Mouse (Mus musculus) neural tube, embryonic 11.5 days (tissue): ENCODE measurements at regions not wholly inside any gene's neighbourhood (a gene's known extent, or its start where the extent isn't known, plus 50 kb on each side); places are given as distances from the start of the nearest gene placed in this dataset.

Source experiments
- ATAC-seq: fragments of 200-750 bp; cut with Nextera tagmentation; 2 replicates; pipeline ENCODE4 v1.8.0; 2017; ENCODE audit warnings: moderate number of reproducible peaks, mild to moderate bottlenecking, moderate TSS enrichment, moderate library complexity; ENCODE audit not compliant: insufficient read depth, low FRiP score, low TSS enrichment
- DNase-seq: peaks from one replicate; pipeline ENCODE4 v3.0.0-alpha.2; 2015; ENCODE audit warnings: low spot score
- H3K27ac ChIP-seq: fragments of 300-500 bp; sonication (generic); 2 replicates; pipeline ENCODE4 v1.5.1; 2014; ENCODE audit warnings: low read depth, mild to moderate bottlenecking, low read length
- H3K27me3 ChIP-seq: fragments of 300-500 bp; sonication (generic); 2 replicates; pipeline ENCODE4 v1.6.1; 2014; ENCODE audit warnings: mild to moderate bottlenecking, low read length, mixed read lengths; ENCODE audit not compliant: control insufficient read depth, insufficient read depth
- H3K36me3 ChIP-seq: fragments of 300-500 bp; sonication (generic); 2 replicates; pipeline ENCODE4 v1.6.1; 2014; ENCODE audit warnings: mild to moderate bottlenecking, low read length, moderate library complexity, mixed read lengths; ENCODE audit not compliant: control insufficient read depth, insufficient read depth
- H3K4me1 ChIP-seq: fragments of 300-500 bp; sonication (generic); 2 replicates; pipeline ENCODE4 v1.6.1; 2014; ENCODE audit warnings: low read length, mixed read lengths; ENCODE audit not compliant: control insufficient read depth, insufficient read depth
- H3K4me2 ChIP-seq: fragments of 300-500 bp; sonication (generic); 2 replicates; pipeline ENCODE4 v1.6.1; 2014; ENCODE audit warnings: low read depth, mild to moderate bottlenecking, moderate library complexity
- H3K4me3 ChIP-seq: fragments of 300-500 bp; sonication (generic); 2 replicates; pipeline ENCODE4 v1.5.1; 2014; ENCODE audit warnings: low read depth, low read length
- H3K9ac ChIP-seq: fragments of 300-500 bp; sonication (generic); 2 replicates; pipeline ENCODE4 v1.6.1; 2014; ENCODE audit warnings: mild to moderate bottlenecking, low read length
- H3K9me3 ChIP-seq: fragments of 300-500 bp; sonication (generic); 2 replicates; pipeline ENCODE4 v1.6.1; 2016; ENCODE audit warnings: low read length; ENCODE audit not compliant: control insufficient read depth
- WGBS: fragments of 180-500 bp; shearing (Covaris S2); extraction: QIAGEN DNeasy Blood & Tissue Kit; methylation state at CpG from one replicate; pipeline ENCODE4 v1.1.7; 2014; 5-methylcytosine and 5-hydroxymethylcytosine counted together

DNA sequence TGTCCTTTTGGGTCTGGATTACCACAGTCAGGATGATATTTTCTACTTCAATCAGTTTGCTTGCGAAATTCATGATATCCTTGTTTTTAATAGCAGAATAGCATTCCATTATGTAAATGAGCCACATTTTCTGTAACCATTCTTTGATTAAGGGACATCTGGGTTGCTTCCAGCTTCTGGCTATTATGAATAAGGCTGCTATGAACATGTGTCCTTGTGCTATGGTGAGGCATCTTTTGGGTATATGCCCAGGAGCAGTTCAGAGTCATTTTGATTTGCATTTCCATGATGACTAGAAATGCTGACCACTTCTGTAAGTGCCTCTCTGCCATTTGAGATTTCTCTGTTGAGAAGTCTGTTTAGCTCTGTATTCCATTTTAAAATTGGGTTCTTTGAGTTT, 266.0 kb upstream of the Fshr start:
- 86% methylated on average over 1 of the region's 1 CpGs for WGBS
- Histone ChIP-seq H3K4me3 (no peak overlapping the region), H3K36me3 (no peaks in the 10 kb centered on the region), H3K9ac (no peak overlapping the region), H3K4me2 (no peak overlapping the region), H3K27me3 (no peaks in the 10 kb centered on the region), H3K9me3 (no peaks in the 10 kb centered on the region), H3K4me1 (no peaks in the 10 kb centered on the region), H3K27ac (no peak overlapping the region)
- DNase-seq: no peak
- ATAC-seq: no peak

DNA sequence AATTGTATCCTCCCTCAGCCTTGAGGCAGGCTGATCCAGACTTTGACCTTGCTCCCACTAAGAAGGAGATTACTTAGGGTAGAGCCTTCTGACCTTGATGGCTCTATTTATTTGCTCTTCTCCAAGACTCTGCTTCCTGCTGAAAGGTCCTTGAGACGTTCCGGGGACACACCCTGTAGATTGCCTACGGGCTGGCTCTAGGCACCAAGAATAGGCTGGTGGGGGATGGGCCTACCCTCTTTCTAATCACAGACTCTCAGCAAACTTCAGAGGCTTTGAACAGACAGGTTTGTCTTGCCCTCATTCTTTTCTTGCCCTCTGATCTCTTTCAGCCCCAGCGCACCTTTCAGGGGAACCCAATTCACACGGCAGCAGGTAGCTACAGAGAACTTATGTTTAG, 265.4 kb upstream of the Fshr start:
- Histone ChIP-seq H3K4me1 (no peaks in the 10 kb centered on the region), H3K9me3 (no peaks in the 10 kb centered on the region), H3K9ac (no peak overlapping the region), H3K4me3 (no peak overlapping the region), H3K4me2 (no peak overlapping the region), H3K36me3 (no peaks in the 10 kb centered on the region), H3K27ac (no peak overlapping the region), H3K27me3 (no peaks in the 10 kb centered on the region)
- 83% methylated on average over 5 of the region's 5 CpGs for WGBS
- no peak for DNase-seq
- no peak for ATAC-seq

DNA sequence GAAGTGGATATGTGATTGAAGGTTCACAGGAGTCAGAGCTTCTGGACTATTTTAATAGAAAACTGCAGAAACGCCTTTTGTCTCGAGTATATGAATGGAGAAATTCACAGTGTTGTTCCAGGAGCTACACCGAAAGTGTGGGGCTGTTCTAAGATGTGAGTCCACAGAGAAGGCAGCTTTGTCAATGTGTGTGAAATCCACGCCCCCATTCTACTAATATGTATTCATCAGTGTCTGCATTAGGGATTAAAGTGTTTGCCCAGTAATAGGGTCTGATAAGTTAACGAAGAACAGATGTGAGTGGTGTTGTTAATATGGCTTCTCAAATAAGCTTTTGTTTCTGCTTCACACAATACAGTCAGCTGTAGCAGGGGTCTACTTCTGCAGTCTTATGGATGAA, 260.0 kb upstream of the Fshr start:
- Histone ChIP-seq H3K4me1 (no peaks in the 10 kb centered on the region), H3K4me2 (no peak overlapping the region), H3K27me3 (no peaks in the 10 kb centered on the region), H3K9me3 (no peaks in the 10 kb centered on the region), H3K9ac (no peak overlapping the region), H3K4me3 (no peak overlapping the region), H3K27ac (no peak overlapping the region), H3K36me3 (no peaks in the 10 kb centered on the region)
- 82% methylated on average over 5 of the region's 5 CpGs for WGBS
- ATAC-seq: no peak
- no peak for DNase-seq

DNA sequence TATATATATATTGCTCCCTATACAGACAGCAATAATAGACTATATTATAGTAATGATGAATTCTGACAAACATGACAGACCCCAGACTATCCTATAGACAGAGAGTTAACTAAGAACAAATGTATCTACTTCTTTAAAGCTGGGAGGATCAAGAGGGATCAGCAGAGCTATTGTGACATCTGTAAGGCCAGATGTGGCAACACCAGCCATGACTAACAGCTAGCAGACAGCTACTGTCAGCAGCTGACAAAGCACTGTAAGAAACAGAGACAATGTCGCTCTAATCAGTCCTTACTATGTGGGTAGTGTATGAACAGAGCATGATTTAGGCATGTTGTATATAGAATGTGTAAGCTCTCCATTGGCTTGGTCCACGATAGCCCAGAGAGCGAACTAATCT, 253.8 kb upstream of the Fshr start:
- Histone ChIP-seq H3K36me3 (no peaks in the 10 kb centered on the region), H3K9me3 (no peaks in the 10 kb centered on the region), H3K27ac (no peak overlapping the region), H3K4me2 (no peak overlapping the region), H3K27me3 (no peaks in the 10 kb centered on the region), H3K4me1 (no peaks in the 10 kb centered on the region), H3K9ac (no peak overlapping the region), H3K4me3 (no peak overlapping the region)
- no peak for ATAC-seq
- DNase-seq: no peak
- 87% methylated on average over 3 of the region's 3 CpGs for WGBS

DNA sequence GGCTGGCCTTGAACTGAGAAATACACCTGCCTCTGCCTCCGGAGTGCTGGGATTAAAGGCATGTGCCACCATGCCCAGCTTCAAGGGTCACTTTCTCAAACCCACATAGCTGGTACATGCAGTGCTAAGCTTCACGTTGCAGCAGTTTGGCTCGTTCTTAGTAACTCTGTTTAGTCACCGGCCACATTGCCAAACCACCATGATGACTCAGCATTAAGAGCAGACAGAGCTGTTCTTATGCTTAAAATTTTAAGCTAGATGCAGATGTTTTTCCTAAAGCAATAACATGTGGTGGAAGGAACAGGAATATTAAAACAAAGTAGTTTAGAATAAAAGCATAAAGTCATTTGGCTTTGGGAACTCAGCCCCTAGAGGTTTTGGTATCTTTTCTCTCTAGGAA, 250.2 kb upstream of the Fshr start:
- DNase-seq (no peak), ATAC-seq (no peak)
- 91% methylated on average over 4 of the region's 4 CpGs for WGBS
- no peaks in the 10 kb centered on the region for H3K27me3 ChIP-seq
- no peaks in the 10 kb centered on the region for H3K4me1 ChIP-seq
- H3K9ac ChIP-seq: no peak overlapping the region
- no peak overlapping the region for H3K27ac ChIP-seq
- no peak overlapping the region for H3K4me2 ChIP-seq
- H3K4me3 ChIP-seq: no peak overlapping the region
- H3K36me3 ChIP-seq: no peaks in the 10 kb centered on the region
- H3K9me3 ChIP-seq: no peaks in the 10 kb centered on the region

DNA sequence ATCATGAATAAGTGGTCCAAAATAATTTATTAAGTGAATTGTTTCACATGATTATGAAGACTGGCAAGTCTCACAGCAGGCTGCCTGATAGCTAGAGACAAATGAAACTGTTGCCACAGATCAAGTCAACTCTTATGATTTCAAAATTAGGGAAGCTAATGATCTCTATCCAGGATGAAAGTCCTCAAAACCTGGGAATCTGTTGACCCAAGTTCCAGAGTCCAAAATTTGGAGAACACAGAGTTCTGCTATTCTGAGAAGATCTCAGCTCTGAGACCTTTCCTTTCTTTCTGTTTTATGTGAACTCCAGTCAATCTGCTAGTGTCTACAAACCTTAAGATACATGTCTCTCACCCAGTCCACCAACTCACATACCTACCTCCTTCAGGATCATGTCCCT, 248.9 kb upstream of the Fshr start:
- Histone ChIP-seq H3K27ac (no peak overlapping the region), H3K4me3 (no peak overlapping the region), H3K4me2 (no peak overlapping the region), H3K27me3 (no peaks in the 10 kb centered on the region), H3K9me3 (no peaks in the 10 kb centered on the region), H3K36me3 (no peaks in the 10 kb centered on the region), H3K9ac (no peak overlapping the region), H3K4me1 (no peaks in the 10 kb centered on the region)
- no peak for DNase-seq
- no peak for ATAC-seq

DNA sequence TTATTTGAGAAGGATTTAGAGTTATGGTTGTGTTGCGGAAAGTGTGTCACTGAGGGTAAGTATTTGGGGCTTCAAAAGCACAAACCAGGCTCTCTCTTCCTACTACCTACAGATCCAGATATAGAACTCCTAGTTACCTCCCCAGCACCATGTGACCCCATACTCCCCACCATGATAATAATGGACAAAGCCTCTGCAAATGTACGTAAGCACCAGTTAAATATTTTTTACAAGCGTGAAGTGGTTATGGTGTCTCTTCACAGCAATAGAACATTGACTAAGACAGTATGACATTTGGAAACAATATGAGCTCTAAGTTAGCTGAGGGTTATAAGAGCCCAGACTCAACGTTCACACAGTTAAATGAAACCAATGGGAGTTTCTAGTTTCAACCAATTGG, 233.8 kb upstream of the Fshr start:
- H3K27ac ChIP-seq: no peak overlapping the region

DNA sequence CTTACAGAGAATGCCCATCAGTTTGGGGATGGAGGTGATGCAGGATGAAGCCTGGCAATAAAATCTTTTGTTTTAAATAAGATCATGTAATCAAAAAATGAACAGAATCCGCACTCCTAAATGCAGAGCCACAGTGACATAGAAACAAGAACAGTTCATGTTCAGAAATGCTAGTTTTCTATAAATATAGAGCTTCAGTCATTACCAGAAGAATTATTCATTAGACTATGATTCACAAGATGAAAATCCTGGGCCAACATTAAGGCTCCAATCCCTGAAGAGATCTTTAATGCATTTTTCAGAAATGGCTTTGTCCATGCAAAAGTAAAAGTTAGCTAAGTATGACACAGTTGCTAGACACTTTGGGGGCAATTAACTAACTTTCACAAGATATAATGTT, 209.6 kb upstream of the Fshr start:
- no peak overlapping the region for H3K27ac ChIP-seq
- H3K27me3 ChIP-seq: no peaks in the 10 kb centered on the region
- 84% methylated on average over 1 of the region's 1 CpGs for WGBS
- H3K4me2 ChIP-seq: no peak overlapping the region
- no peaks in the 10 kb centered on the region for H3K36me3 ChIP-seq
- no peaks in the 10 kb centered on the region for H3K4me1 ChIP-seq
- H3K9ac ChIP-seq: no peak overlapping the region
- H3K9me3 ChIP-seq: no peaks in the 10 kb centered on the region
- ATAC-seq (no peak), DNase-seq (no peak)
- no peak overlapping the region for H3K4me3 ChIP-seq

More for the DNA sequence above, 233.8 kb upstream of the Fshr start:
- DNase-seq (no peak), ATAC-seq (no peak)
- no peaks in the 10 kb centered on the region for H3K36me3 ChIP-seq
- WGBS: 88% methylated on average over 4 of the region's 4 CpGs
- no peaks in the 10 kb centered on the region for H3K9me3 ChIP-seq
- H3K27me3 ChIP-seq: no peaks in the 10 kb centered on the region
- no peak overlapping the region for H3K4me3 ChIP-seq
- H3K4me1 ChIP-seq: no peaks in the 10 kb centered on the region
- no peak overlapping the region for H3K9ac ChIP-seq
- no peak overlapping the region for H3K4me2 ChIP-seq

DNA sequence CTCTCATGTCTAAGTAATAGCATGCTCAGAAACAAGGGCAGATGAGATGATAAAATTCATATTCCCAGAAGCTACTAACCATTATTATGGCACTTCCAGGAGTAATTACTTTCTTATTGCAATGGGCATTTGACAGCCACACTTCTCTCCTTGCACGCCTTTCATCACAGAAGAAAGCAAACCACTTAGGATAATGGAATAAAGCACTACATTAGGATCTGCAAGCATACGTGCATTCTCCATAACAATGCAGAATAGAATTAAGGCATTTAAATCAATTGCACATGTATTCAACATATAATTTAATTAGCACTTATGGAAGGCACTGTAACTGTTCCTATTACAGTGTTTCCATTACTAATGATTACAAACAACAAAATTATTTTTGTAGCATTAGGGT, 205.1 kb upstream of the Fshr start:
- no peak overlapping the region for H3K9ac ChIP-seq
- ATAC-seq: no peak
- WGBS: 85% methylated on average over 2 of the region's 2 CpGs

More for the DNA sequence above, 205.1 kb upstream of the Fshr start:
- Histone ChIP-seq H3K9me3 (no peaks in the 10 kb centered on the region), H3K4me1 (no peaks in the 10 kb centered on the region), H3K36me3 (no peaks in the 10 kb centered on the region), H3K4me2 (no peak overlapping the region), H3K27me3 (no peaks in the 10 kb centered on the region), H3K4me3 (no peak overlapping the region), H3K27ac (no peak overlapping the region)
- no peak for DNase-seq
